Mouse (Mus musculus) E14TG2a.4 (cell line): ENCODE measurements around the gene Trim56.

Experiments used
- CTCF ChIP-seq: conservative IDR thresholded peaks from 2 replicates; pipeline ENCODE4 v1.5.1; 2014; ENCODE audit warnings: low read length
- NANOG ChIP-seq: IDR thresholded peaks from 2 replicates; pipeline ENCODE4 v1.6.1; 2014; ENCODE audit warnings: borderline replicate concordance, low read length, mixed read lengths

DNA sequence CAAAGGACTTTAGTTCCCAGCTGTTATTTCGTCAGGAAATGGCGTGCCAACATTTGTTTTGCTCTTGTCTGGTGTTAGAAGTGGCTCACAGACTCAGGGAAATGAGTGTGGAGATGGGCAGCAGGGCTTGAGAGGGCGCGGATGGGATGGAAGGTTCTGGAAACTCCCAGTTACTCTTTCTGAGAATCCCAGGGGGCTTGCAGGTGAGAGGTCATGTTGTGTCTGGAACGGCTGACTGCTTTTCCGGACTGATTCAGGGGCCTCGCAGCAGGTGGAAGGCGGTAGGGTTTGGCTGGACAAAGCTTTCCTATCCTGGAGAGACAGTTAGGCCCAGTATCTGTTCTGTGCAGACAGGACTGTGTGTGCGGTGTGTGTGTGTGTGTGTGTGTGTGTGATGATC, 22.3 kb downstream of the Trim56 start:
- TF ChIP-seq NANOG (no peak), CTCF (no peak)
